Mouse (Mus musculus): ENCODE measurements around the gene Skint7. TPM values are rescaled to one million over a fixed set of nuclear protein-coding genes. Genes with fewer than 3 reads are reported as not detected.
"Not testable (repeated sequence)": the region's sequence is repeated elsewhere in the genome, so short reads cannot be mapped to it uniquely, and the experiment has no call there.

The Skint7 gene
- not detected in 2 replicates for polyA plus RNA-seq (2015; fragmentation: Nextera tagmentation; extraction: Ambion mirVana)

- Histone ChIP-seq H3K27me3 (no peaks in the 10 kb centered on the region), H3K4me1 (no peaks in the 10 kb centered on the region), H3K27ac (replicated peaks) (no peak within 1 kb of the TSS), H3K4me3 (no peak within 1 kb of the TSS), H3K9ac (replicated peaks) (no peak within 1 kb of the TSS), H3K9me3 (no peaks in the 10 kb centered on the region), H3K36me3 (no peaks in the 10 kb centered on the region), H3K4me2 (replicated peaks) (no peak within 1 kb of the TSS)
- ATAC-seq (replicated peaks), result no peak
- 98% methylated on average over 1 of the region's 1 CpGs for WGBS
Observed at GRCm38 (mm10) chr4:111972623-111973022, at the start of gene Skint7. Gene Skint7 (plus strand): TSS chr4:111972923.

GRCm38 (mm10) chr4:111961309-111961708 lies 11.4 kb upstream of the Skint7 start:
- H3K4me2 ChIP-seq (replicated peaks), result no peak overlapping the region
- no peaks in the 10 kb centered on the region for H3K27me3 ChIP-seq
- no peak for ATAC-seq (replicated peaks)
- H3K27ac ChIP-seq (replicated peaks), result no peak overlapping the region
- no peaks in the 10 kb centered on the region for H3K9me3 ChIP-seq
- no peak overlapping the region for H3K9ac ChIP-seq (replicated peaks)
- WGBS, result 39% methylated on average over 1 of the region's 1 CpGs
- H3K4me3 ChIP-seq, result no peak overlapping the region
- no peaks in the 10 kb centered on the region for H3K36me3 ChIP-seq
- H3K4me1 ChIP-seq, result no peaks in the 10 kb centered on the region

GRCm38 (mm10) chr4:111963241-111963640 lies 9.5 kb upstream of the Skint7 start:
- not testable (repeated sequence) for ATAC-seq (replicated peaks); H3K27me3 ChIP-seq
- 82% methylated on average over 1 of the region's 1 CpGs for WGBS

GRCm38 (mm10) chr4:111963669-111964068 lies 9.1 kb upstream of the Skint7 start:
- WGBS, result 85% methylated on average over 3 of the region's 3 CpGs
- Histone ChIP-seq H3K27me3 (no peaks in the 10 kb centered on the region), H3K9ac (replicated peaks) (no peak overlapping the region), H3K9me3 (no peaks in the 10 kb centered on the region), H3K4me1 (no peaks in the 10 kb centered on the region), H3K4me3 (no peak overlapping the region), H3K36me3 (no peaks in the 10 kb centered on the region), H3K4me2 (replicated peaks) (no peak overlapping the region), H3K27ac (replicated peaks) (no peak overlapping the region)
- ATAC-seq (replicated peaks), result no peak

More at GRCm38 (mm10) chr4:111963241-111963640, 9.5 kb upstream of the Skint7 start:
- H3K27ac ChIP-seq (replicated peaks); H3K4me2 ChIP-seq (replicated peaks); H3K9ac ChIP-seq (replicated peaks); H3K4me3 ChIP-seq; H3K36me3 ChIP-seq; H3K9me3 ChIP-seq; H3K4me1 ChIP-seq: not testable (repeated sequence)

- Histone ChIP-seq H3K36me3 (no peaks in the 10 kb centered on the region), H3K4me2 (replicated peaks) (no peak within 1 kb of the TSS), H3K27ac (replicated peaks) (no peak within 1 kb of the TSS), H3K27me3 (no peaks in the 10 kb centered on the region), H3K4me1 (no peaks in the 10 kb centered on the region), H3K9ac (replicated peaks) (no peak within 1 kb of the TSS), H3K4me3 (no peak within 1 kb of the TSS), H3K9me3 (no peaks in the 10 kb centered on the region; the same call in 1 of the 2 replicates)
- ATAC-seq (replicated peaks), result no peak
Observed at GRCm38 (mm10) chr4:112005969-112006368, 33.2 kb downstream of the Skint7 start, which contains the start of gene Skint1. Gene Skint1 (plus strand): TSS chr4:112006269.

Other genes with a start within 250 kb of the Skint7 start
- not detected in 2 replicates for gene Slc5a9, start 70.0 kb upstream of the Skint7 start, polyA plus RNA-seq (2015; fragmentation: Nextera tagmentation; extraction: Ambion mirVana)
- not detected in 2 replicates for gene Skint8, start 53.5 kb upstream of the Skint7 start, polyA plus RNA-seq (2015; fragmentation: Nextera tagmentation; extraction: Ambion mirVana)
- gene Skint1, start 33.3 kb downstream of the Skint7 start, polyA plus RNA-seq (2015; fragmentation: Nextera tagmentation; extraction: Ambion mirVana), result not detected in 2 replicates
- not detected in 2 replicates for gene Skint4, start 99.1 kb downstream of the Skint7 start, polyA plus RNA-seq (2015; fragmentation: Nextera tagmentation; extraction: Ambion mirVana)